In genomic region chr7:16890944-16891343, GRCm38 (mm10) we compare ENCODE assay signal across 8 mouse cellular contexts. TPM values are rescaled to one million over a fixed set of nuclear protein-coding genes. Genes with fewer than 3 reads are reported as not detected.
DNase-seq lines count a peak whose midpoint lies in the region; ATAC-seq and TF ChIP-seq lines count a peak whose summit lies in the region.

No protein-coding gene starts in this region.

- H3K79me2 ChIP-seq in myocyte (ENCODE audit: control insufficient read depth, insufficient read depth): no peaks in the 10 kb centered on the region

- no peak for ATAC-seq in forebrain, embryonic 14.5 days

- TF ChIP-seq POLR2A in myocyte (IDR thresholded peaks at IDR 0.05; ENCODE audit: insufficient read length, low read depth): no peak

- H3K9ac ChIP-seq in forebrain, embryonic 14.5 days (ENCODE audit: low read length): no peak overlapping the region; the same call in 1 of the 2 replicates

- DNase-seq in left cerebral cortex, adult 2 months (ENCODE audit: extremely low spot score in 1 of 2, low spot score in 2 of 2): no peak
- DNase-seq in left cerebral cortex, adult 8-10 months (ENCODE audit: low spot score in 2 of 2): no peak
- no peak for DNase-seq in forebrain, embryonic 14.5 days (ENCODE audit: low spot score)
- peak; percentile 77 to 86 for DNase-seq in heart, postnatal 36 days
- DNase-seq in limb, embryonic 10.5 days (ENCODE audit: low spot score): peak; percentile 99
- DNase-seq in layer of hippocampus, postnatal 25 days (ENCODE audit: extremely low spot score in 1 of 2, low spot score in 1 of 2): no peak
- DNase-seq in spleen, postnatal 10 days (ENCODE audit: low spot score in 2 of 2): no peak

- intact Hi-C loops in left cerebral cortex, adult 2 months (cut with DNase I): no loop called here
- intact Hi-C loops in heart, postnatal 36 days (cut with DNase I): loop anchor here (2.0 kb wide), 2 partner anchors 78 to 144 kb away; no protein-coding TSS in a partner anchor

- peak overlapping the region; percentile 16 for H3K4me2 ChIP-seq in forebrain, embryonic 14.5 days (ENCODE audit: low read length)
- H3K4me2 ChIP-seq in myocyte (ENCODE audit: low read depth): peak overlapping the region; percentile 90

- no peak for TF ChIP-seq CTCF in left cerebral cortex, adult 2 months (IDR thresholded peaks at IDR 0.05)

- no peak overlapping the region for H3K4me3 ChIP-seq in left cerebral cortex, adult 2 months
- H3K4me3 ChIP-seq in forebrain, embryonic 14.5 days (ENCODE audit: low read depth, low read length): no peak overlapping the region
- H3K4me3 ChIP-seq in limb, embryonic 10.5 days: peak overlapping the region; percentile 53
- H3K4me3 ChIP-seq in myocyte: peak overlapping the region; percentile 21

- 3% methylated on average over 23 of the region's 23 CpGs for WGBS in forebrain, embryonic 14.5 days
- WGBS in limb, embryonic 10.5 days: under 1% methylated on average over 23 of the region's 23 CpGs

- peak overlapping the region; percentile 42 for H3K27ac ChIP-seq in left cerebral cortex, adult 2 months
- no peak overlapping the region for H3K27ac ChIP-seq in forebrain, embryonic 14.5 days (ENCODE audit: low read depth, low read length)
- peak overlapping the region; percentile 94 for H3K27ac ChIP-seq in limb, embryonic 10.5 days

- H3K4me1 ChIP-seq in forebrain, embryonic 14.5 days (ENCODE audit: control insufficient read depth, insufficient read depth, low read length): peaks cover 19% of the 10 kb centered on the region
- H3K4me1 ChIP-seq in limb, embryonic 10.5 days: peaks cover 62% of the 10 kb centered on the region

- H3K27me3 ChIP-seq in forebrain, embryonic 14.5 days (replicated peaks; ENCODE audit: control insufficient read depth, insufficient read depth, low read length): peaks cover 20% of the 10 kb centered on the region
- H3K27me3 ChIP-seq in limb, embryonic 10.5 days (ENCODE audit: low read depth, poor library complexity, severe bottlenecking): peaks cover 30% of the 10 kb centered on the region
- no peaks in the 10 kb centered on the region for H3K27me3 ChIP-seq in myocyte (ENCODE audit: control insufficient read depth, insufficient read depth, insufficient read length)

- H3ac ChIP-seq in myocyte (ENCODE audit: control insufficient read depth, insufficient read length): no peak overlapping the region

- H3K9me3 ChIP-seq in forebrain, embryonic 14.5 days (replicated peaks; ENCODE audit: control insufficient read depth, low read length): peaks cover 2% of the 10 kb centered on the region; the same call in 1 of the 2 replicates
- peaks cover 5% of the 10 kb centered on the region for H3K9me3 ChIP-seq in limb, embryonic 10.5 days (replicated peaks)

- H3K36me3 ChIP-seq in forebrain, embryonic 14.5 days (ENCODE audit: control insufficient read depth, insufficient read depth, low read length): peaks cover 9% of the 10 kb centered on the region; the same call in 1 of the 2 replicates
- peaks cover 37% of the 10 kb centered on the region for H3K36me3 ChIP-seq in limb, embryonic 10.5 days
- H3K36me3 ChIP-seq in myocyte (ENCODE audit: control insufficient read depth, insufficient read depth): no peaks in the 10 kb centered on the region

TF ChIP-seq in myocyte, 11 proteins besides CTCF, POLR2A, EP300 and RAD21:
- TF ChIP-seq TCF12 (IDR thresholded peaks at IDR 0.05; ENCODE audit: insufficient read depth, poor library complexity, severe bottlenecking) (no peak), CEBPB (IDR thresholded peaks at IDR 0.05; ENCODE audit: insufficient read depth, poor library complexity, severe bottlenecking) (no peak), MYOG (IDR thresholded peaks at IDR 0.05; ENCODE audit: control insufficient read depth in 1 of 3, insufficient read depth in 1 of 3, insufficient read length in 2 of 3, low read depth in 2 of 3) (no peak), MAX (IDR thresholded peaks at IDR 0.05; ENCODE audit: low read depth) (no peak), USF1 (IDR thresholded peaks at IDR 0.05; ENCODE audit: low read depth) (no peak), TCF3 (IDR thresholded peaks at IDR 0.05; ENCODE audit: insufficient read length, low read depth) (no peak), REST (IDR thresholded peaks at IDR 0.05; ENCODE audit: insufficient read depth, insufficient read length) (no peak), POLR2AphosphoS2 (IDR thresholded peaks at IDR 0.05; ENCODE audit: insufficient read length, low read depth) (no peak), MYOD1 (IDR thresholded peaks at IDR 0.05; ENCODE audit: control insufficient read depth in 1 of 3, insufficient read length in 2 of 3, low read depth in 2 of 3) (no peak), E2F4 (IDR thresholded peaks at IDR 0.05; ENCODE audit: insufficient read depth) (no peak), SRF (IDR thresholded peaks at IDR 0.05; ENCODE audit: control insufficient read depth, insufficient read length, low read depth) (no peak)

RNA-seq across cellular contexts. Expression of gene Gng8, which starts 0.6 kb away (rescaled TPM):
- total RNA-seq in left cerebral cortex, adult 2 months (2021): 1 to 10 TPM; 1.8 to 2.7 TPM
- 1 to 10 TPM; 2.1 to 3.5 (median 3.5) TPM for total RNA-seq in left cerebral cortex, adult 8-10 months (2022)
- 9.8 and 11.0 TPM in 2 replicates for polyA plus RNA-seq in forebrain, embryonic 14.5 days (2014; fragmentation: Nextera tagmentation; extraction: Ambion mirVana)
- 1 to 10 TPM in 1 of 2 experiments, under 1 TPM in 1; 0.54 to 1.3 TPM for total RNA-seq in heart, postnatal 36 days (2021)
- 15.4 and 18.5 TPM in 2 replicates for polyA plus RNA-seq in limb, embryonic 10.5 days (2016; fragmentation: Nextera tagmentation; extraction: Ambion mirVana)
- 3.8 TPM for polyA plus RNA-seq in myocyte (2012; fragmentation: generic; extraction: Trizol)
- 1 to 10 TPM; 2.5 to 3.2 TPM for total RNA-seq in layer of hippocampus, postnatal 25 days (2021)

RNA-seq across cellular contexts. Expression of gene Ptgir, which starts 15.3 kb away (rescaled TPM):
- under 1 TPM; 0.11 to 0.21 TPM for total RNA-seq in left cerebral cortex, adult 2 months (2021)
- under 1 TPM in 3 of 4 experiments, not detected in 1; 0.11 to 0.16 (median 0.13) TPM for total RNA-seq in left cerebral cortex, adult 8-10 months (2022)
- polyA plus RNA-seq in forebrain, embryonic 14.5 days (2014; fragmentation: Nextera tagmentation; extraction: Ambion mirVana): 0.12 and 0.22 TPM in 2 replicates
- 1 to 10 TPM; 2.9 TPM for total RNA-seq in heart, postnatal 36 days (2021)
- polyA plus RNA-seq in limb, embryonic 10.5 days (2016; fragmentation: Nextera tagmentation; extraction: Ambion mirVana): 0.18 and 0.43 TPM in 2 replicates
- 2.6 TPM for polyA plus RNA-seq in myocyte (2012; fragmentation: generic; extraction: Trizol)
- total RNA-seq in layer of hippocampus, postnatal 25 days (2021): under 1 TPM in 1 of 2 experiments, not detected in 1; 0.09 TPM

RNA-seq across cellular contexts. Expression of gene Dact3, which starts 15.8 kb away (rescaled TPM):
- total RNA-seq in left cerebral cortex, adult 2 months (2021): 100 to 1,000 TPM; 188 to 196 TPM
- total RNA-seq in left cerebral cortex, adult 8-10 months (2022): 100 to 1,000 TPM; 163 to 169 (median 166) TPM
- 3.5 and 4.4 TPM in 2 replicates for polyA plus RNA-seq in forebrain, embryonic 14.5 days (2014; fragmentation: Nextera tagmentation; extraction: Ambion mirVana)
- 10 to 100 TPM; 11.2 to 11.7 TPM for total RNA-seq in heart, postnatal 36 days (2021)
- 7.0 and 8.2 TPM in 2 replicates for polyA plus RNA-seq in limb, embryonic 10.5 days (2016; fragmentation: Nextera tagmentation; extraction: Ambion mirVana)
- 10.0 TPM for polyA plus RNA-seq in myocyte (2012; fragmentation: generic; extraction: Trizol)
- total RNA-seq in layer of hippocampus, postnatal 25 days (2021): 100 to 1,000 TPM; 150 to 160 TPM

RNA-seq across cellular contexts. Expression of gene Calm3, which starts 33.0 kb away (rescaled TPM):
- 1,000 to 10,000 TPM; 1,732 to 1,834 TPM for total RNA-seq in left cerebral cortex, adult 2 months (2021)
- 1,000 to 10,000 TPM; 1,595 to 1,874 (median 1,737) TPM for total RNA-seq in left cerebral cortex, adult 8-10 months (2022)
- 473 and 491 TPM in 2 replicates for polyA plus RNA-seq in forebrain, embryonic 14.5 days (2014; fragmentation: Nextera tagmentation; extraction: Ambion mirVana)
- total RNA-seq in heart, postnatal 36 days (2021): 100 to 1,000 TPM; 182 to 193 TPM
- polyA plus RNA-seq in limb, embryonic 10.5 days (2016; fragmentation: Nextera tagmentation; extraction: Ambion mirVana): 127 and 134 TPM in 2 replicates
- 336 TPM for polyA plus RNA-seq in myocyte (2012; fragmentation: generic; extraction: Trizol)
- total RNA-seq in layer of hippocampus, postnatal 25 days (2021): 1,000 to 10,000 TPM; 2,256 to 2,439 TPM

RNA-seq across cellular contexts. Expression of gene Prkd2, which starts 48.2 kb away (rescaled TPM):
- total RNA-seq in left cerebral cortex, adult 2 months (2021): 10 to 100 TPM in 1 of 2 experiments, 1 to 10 TPM in 1; 6.3 to 12.0 TPM
- 1 to 10 TPM; 4.2 to 6.8 (median 5.5) TPM for total RNA-seq in left cerebral cortex, adult 8-10 months (2022)
- polyA plus RNA-seq in forebrain, embryonic 14.5 days (2014; fragmentation: Nextera tagmentation; extraction: Ambion mirVana): 4.5 and 6.7 TPM in 2 replicates
- total RNA-seq in heart, postnatal 36 days (2021): 10 to 100 TPM; 17.8 to 19.3 TPM
- 15.0 and 15.6 TPM in 2 replicates for polyA plus RNA-seq in limb, embryonic 10.5 days (2016; fragmentation: Nextera tagmentation; extraction: Ambion mirVana)
- 4.7 TPM for polyA plus RNA-seq in myocyte (2012; fragmentation: generic; extraction: Trizol)
- total RNA-seq in layer of hippocampus, postnatal 25 days (2021): 1 to 10 TPM; 5.2 to 6.9 TPM

Comparison
In these comparisons a context has a peak if more than half of its experiments do, and no peak if none do; other contexts are left out.
1. DNase-seq: peak in heart, postnatal 36 days (2 of 2) and limb, embryonic 10.5 days (single experiment); none in left cerebral cortex, adult 2 months (0 of 2), left cerebral cortex, adult 8-10 months (0 of 2), forebrain, embryonic 14.5 days (single experiment), layer of hippocampus, postnatal 25 days (0 of 2) and spleen, postnatal 10 days (0 of 2).
2. H3K4me3 ChIP-seq: peak in limb, embryonic 10.5 days (single experiment) and myocyte (single experiment); none in left cerebral cortex, adult 2 months (single experiment) and forebrain, embryonic 14.5 days (single experiment).
3. RNA of gene Dact3, which starts 15.8 kb away (total RNA-seq): 188 to 196 TPM in left cerebral cortex, adult 2 months, 163 to 169 TPM in left cerebral cortex, adult 8-10 months and 150 to 160 TPM in layer of hippocampus, postnatal 25 days; 11.2 to 11.7 TPM in heart, postnatal 36 days; every median in the first group is over 10 times any median in the second.